In the genomic region with DNA sequence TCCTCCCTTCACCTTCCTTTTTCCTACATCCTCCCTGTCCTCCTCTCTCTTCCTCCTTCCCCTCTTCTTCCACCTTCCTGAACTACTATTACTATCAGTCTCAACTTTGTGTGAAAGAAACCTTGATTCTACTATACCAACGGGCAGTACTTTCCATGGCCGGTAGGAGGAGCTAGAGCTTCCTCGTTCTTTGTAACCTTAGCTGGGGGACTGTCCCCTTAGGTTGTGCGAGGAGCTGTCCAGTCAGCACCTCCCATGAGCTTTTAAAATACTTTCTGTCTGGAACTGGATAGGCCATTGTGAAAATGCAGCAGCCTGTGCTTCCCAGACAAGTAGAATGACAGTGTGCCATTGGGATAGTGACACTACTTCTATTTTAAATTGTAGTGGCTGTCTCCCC, we compare ENCODE assay signal across 8 mouse cellular contexts. TPM values are rescaled to one million over a fixed set of nuclear protein-coding genes. Genes with fewer than 3 reads are reported as not detected.
A peak's percentile ranks its signal among the peaks of the same experiment; 100 is the strongest.
DNase-seq lines count a peak whose midpoint lies in the region; ATAC-seq lines count a peak whose summit lies in the region.

No protein-coding gene starts in this region.

- 0 out of 2 replicates have a peak, but pooled peaks have one; percentile 56 for ATAC-seq in limb, embryonic 12.5 days (ENCODE audit: insufficient number of reproducible peaks, insufficient read depth, low FRiP score, low TSS enrichment, low read depth)
- ATAC-seq in megakaryocyte, adult 5-6 weeks (ENCODE audit: poor library complexity, severe bottlenecking): no peak

- H3K9me3 ChIP-seq in limb, embryonic 12.5 days: no peaks in the 10 kb centered on the region

- peak; percentile 67 for DNase-seq in right cerebral cortex, postnatal 14 days
- no peak for DNase-seq in right cerebral cortex, adult 18-20 months
- peak; percentile 84 for DNase-seq in adrenal gland, postnatal 14 days
- DNase-seq in embryo, embryonic 11 days: peak; percentile 91
- peak; percentile 72 for DNase-seq in kidney, adult 18-20 months
- peak; percentile 67 for DNase-seq in ovary, postnatal 14 days (ENCODE audit: low spot score)

- H3K27ac ChIP-seq in limb, embryonic 12.5 days: no peak overlapping the region

- H3K27me3 ChIP-seq in limb, embryonic 12.5 days: peaks cover 40% of the 10 kb centered on the region

- no peak overlapping the region for H3K4me3 ChIP-seq in limb, embryonic 12.5 days (replicated peaks)

- H3K4me1 ChIP-seq in limb, embryonic 12.5 days (replicated peaks): no peaks in the 10 kb centered on the region

- no peaks in the 10 kb centered on the region for H3K36me3 ChIP-seq in limb, embryonic 12.5 days

- H3K9ac ChIP-seq in limb, embryonic 12.5 days (replicated peaks): no peak overlapping the region

- WGBS in limb, embryonic 12.5 days: under 1% methylated on average over 4 of the region's 4 CpGs

- no peak overlapping the region for H3K4me2 ChIP-seq in limb, embryonic 12.5 days

RNA-seq across cellular contexts. Expression of gene Rbfox1, which starts 3.3 kb away (rescaled TPM):
- total RNA-seq in adrenal gland, postnatal 14 days (2021): 2.3 and 4.3 TPM in 2 replicates
- polyA plus RNA-seq in limb, embryonic 12.5 days (2016; fragmentation: Nextera tagmentation; extraction: Ambion mirVana): 1.9 and 2.6 TPM in 2 replicates
- total RNA-seq in megakaryocyte, adult 5-6 weeks (2015): not detected in 2 replicates
- total RNA-seq in megakaryocyte, adult 5-6 weeks (2017): not detected in 2 replicates
